Mouse (Mus musculus) Patski (cell line): ENCODE measurements around the gene Ebf4. TPM values are rescaled to one million over a fixed set of nuclear protein-coding genes. Genes with fewer than 3 reads are reported as not detected.
A peak's percentile ranks its signal among the peaks of the same experiment; 100 is the strongest.

ENCODE experiments used
- ATAC-seq: fragments of 100-300 bp; one replicate; pipeline ENCODE4 v1.8.0; 2021
- CTCF ChIA-PET: fragments of 350-600 bp; sonication (Branson Sonifier 250); formaldehyde crosslinking; loops from one replicate; lab custom pipeline; 2022; ENCODE audit warnings: inconsistent platforms; lab: Charles Lee
- POLR2A ChIA-PET: fragments of 350-600 bp; sonication (Branson Sonifier 250); formaldehyde crosslinking; loops from one replicate; lab custom pipeline; 2022; ENCODE audit warnings: antibody characterized with exemption, inconsistent platforms; lab: Charles Lee
- DNase-seq: peaks from one replicate; pipeline ENCODE4 v3.0.0-alpha.2; 2011; ENCODE audit warnings: low read depth, low spot score
- H3K27me3 ChIP-seq: fragments of 371-371 bp; one replicate; pipeline ENCODE4 v1.5.1; 2021
- CTCF ChIP-seq: fragments of 100-300 bp; IDR thresholded peaks from one replicate; pipeline ENCODE4 v1.5.1; 2021
- in situ Hi-C: fragments of 300-500 bp; cut with MboI; formaldehyde crosslinking; loops from 3 replicates; pipeline ENCODE4 v1.11.1; 2018; ENCODE audit warnings: low pct_unique_long_range_greater_than_20kb, mixed read lengths
- polyA plus RNA-seq: library from polyadenylated mRNA; unstranded; gene quantifications from one replicate; pipeline ENCODE4 v1.2.3, GENCODE M21; 2021

Gene Ebf4
- polyA plus RNA-seq, 1 experiment from 2014 or later = 18.9 TPM

DNA sequence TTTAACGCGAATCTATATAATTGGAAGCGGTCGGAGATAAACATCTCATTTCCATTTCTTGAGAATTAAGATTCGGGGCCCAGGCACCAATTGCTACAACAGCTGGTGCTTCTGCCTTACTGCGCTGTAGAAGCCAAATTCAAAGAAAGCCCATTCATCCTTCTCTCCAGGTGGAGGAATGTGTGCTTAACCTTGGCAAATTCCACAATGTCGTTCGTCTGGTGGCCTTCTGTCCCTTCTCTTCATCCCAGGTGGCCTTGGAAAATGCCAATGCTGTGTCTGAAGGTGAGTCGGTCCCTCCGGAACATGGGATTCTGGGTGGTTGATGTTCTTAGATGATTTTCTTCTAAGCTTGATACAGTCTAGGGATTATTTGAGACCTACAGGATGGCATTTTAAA, 20.1 kb upstream of the Ebf4 start:
- ChIA-PET CTCF (no interaction called here), POLR2A (interaction anchor here (0.6 to 1.4 kb wide), 4 partner anchors 10 to 201 kb away, joined by 3 to 11 read pairs (median 6); partner anchors contain the start of gene Idh3b)
- ATAC-seq = no peak
- in situ Hi-C loops = no loop called here
- no peak for DNase-seq
- no peaks in the 10 kb centered on the region for H3K27me3 ChIP-seq
- TF ChIP-seq CTCF = no peak

DNA sequence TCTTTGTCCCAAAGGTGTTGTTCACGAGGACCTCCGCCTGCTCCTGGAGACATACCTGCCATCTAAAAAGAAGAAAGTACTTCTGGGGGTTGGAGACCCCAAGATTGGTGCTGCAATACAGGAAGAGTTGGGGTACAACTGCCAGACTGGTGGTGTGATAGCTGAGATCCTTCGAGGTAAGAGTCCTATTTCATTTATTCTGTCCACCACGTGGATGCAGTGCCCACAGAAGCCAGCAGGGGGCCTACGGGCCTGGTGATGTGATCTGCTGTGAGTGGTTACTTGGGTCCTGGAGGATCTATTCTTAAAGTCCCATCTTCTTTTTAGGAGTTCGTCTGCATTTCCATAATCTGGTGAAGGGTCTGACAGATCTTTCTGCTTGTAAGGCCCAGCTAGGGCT, 19.3 kb upstream of the Ebf4 start:
- H3K27me3 ChIP-seq = no peaks in the 10 kb centered on the region
- in situ Hi-C loops = no loop called here
- peak; percentile 83 for TF ChIP-seq CTCF
- ChIA-PET CTCF (interaction anchor here (1.1 to 1.3 kb wide), 3 partner anchors 13 to 100 kb away, joined by 3 read pairs; no protein-coding TSS in a partner anchor), POLR2A (interaction anchor here (1.1 to 1.4 kb wide), 3 partner anchors 9 to 73 kb away, joined by 3 to 7 read pairs (median 4); partner anchors contain the start of gene Idh3b)
- DNase-seq (no peak), ATAC-seq (no peak)

DNA sequence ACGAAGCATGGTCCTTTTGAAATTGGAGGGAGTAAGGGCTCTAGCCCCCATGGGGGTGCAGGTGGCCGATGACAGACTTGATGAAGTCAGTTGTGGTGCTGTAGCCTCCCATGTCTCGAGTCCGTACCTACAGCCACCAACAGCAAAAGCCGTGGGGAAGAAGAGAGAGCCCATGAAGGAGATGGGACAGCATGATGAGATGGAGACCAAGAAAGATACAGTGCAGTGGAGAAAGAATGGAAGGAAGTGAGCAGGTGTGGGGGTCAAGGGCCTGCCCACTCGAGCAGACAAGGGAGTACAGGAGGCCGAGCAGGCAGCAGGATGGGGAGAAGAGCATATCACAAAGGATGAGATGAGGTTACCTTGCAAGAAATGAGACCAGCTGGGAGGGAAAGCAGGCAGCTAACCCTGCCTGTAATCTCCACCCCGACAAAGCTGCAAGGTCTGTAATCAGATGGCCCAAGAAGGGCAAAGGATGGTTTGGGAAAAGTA, 15.3 kb upstream of the Ebf4 start:
- ATAC-seq (no peak), DNase-seq (no peak)
- in situ Hi-C loops = no loop called here

DNA sequence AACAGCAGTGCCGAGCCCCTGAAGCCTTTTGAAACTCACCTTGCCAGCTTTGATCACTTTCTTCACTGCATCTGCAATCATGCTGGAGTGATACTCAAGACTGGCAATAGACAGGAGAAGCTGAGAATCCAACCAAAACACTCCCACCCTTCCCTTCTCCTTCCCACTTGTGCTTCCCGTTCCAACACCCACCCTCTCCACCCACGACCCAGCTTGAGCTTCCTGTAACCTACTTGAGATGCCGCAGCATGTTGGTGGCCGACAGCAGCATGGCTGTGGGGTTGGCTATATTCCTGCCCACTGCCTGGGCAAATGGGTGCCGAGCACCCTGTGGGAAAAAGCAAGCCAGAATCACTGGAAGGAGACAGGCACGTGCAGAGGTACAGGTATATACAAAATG, 14.7 kb upstream of the Ebf4 start:
- POLR2A ChIA-PET = interaction anchor here (0.8 to 1.7 kb wide), 2 partner anchors 9 to 11 kb away, joined by 3 read pairs; no protein-coding TSS in a partner anchor
- in situ Hi-C loops = no loop called here
- CTCF ChIA-PET = interaction anchor here (1.4 kb wide), 1 partner anchor 11 kb away, joined by 5 read pairs; no protein-coding TSS in a partner anchor
- no peaks in the 10 kb centered on the region for H3K27me3 ChIP-seq
- no peak for ATAC-seq
- DNase-seq = no peak
- TF ChIP-seq CTCF = no peak

More for the DNA sequence above, 15.3 kb upstream of the Ebf4 start:
- no peak for TF ChIP-seq CTCF
- ChIA-PET CTCF (interaction anchor here (1.4 kb wide), 1 partner anchor 11 kb away, joined by 5 read pairs; no protein-coding TSS in a partner anchor), POLR2A (interaction anchor here (0.8 to 1.7 kb wide), 2 partner anchors 10 to 11 kb away, joined by 3 read pairs; no protein-coding TSS in a partner anchor)
- H3K27me3 ChIP-seq = no peaks in the 10 kb centered on the region

DNA sequence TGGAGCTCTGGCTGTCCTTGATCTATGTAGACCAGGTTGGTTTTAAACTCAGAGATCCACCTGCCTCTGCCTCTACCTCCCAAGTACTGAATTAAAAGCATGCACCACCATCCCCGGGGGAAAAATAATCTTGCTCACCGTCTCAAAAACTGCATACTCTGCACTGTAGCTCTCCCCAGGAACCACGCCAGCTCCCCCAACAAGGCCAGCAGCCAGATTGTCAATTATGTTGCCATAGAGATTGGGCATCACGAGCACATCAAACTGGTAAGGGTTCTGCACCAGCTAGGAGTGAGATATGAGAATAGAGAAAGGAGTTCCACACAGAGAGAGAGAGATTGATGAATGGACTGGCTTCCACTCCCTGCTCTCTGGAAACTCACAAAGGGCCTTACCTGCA, 14.2 kb upstream of the Ebf4 start:
- ATAC-seq (no peak), DNase-seq (no peak)
- CTCF ChIA-PET = interaction anchor here (2.4 kb wide), 1 partner anchor 10 kb away, joined by 5 read pairs; no protein-coding TSS in a partner anchor
- TF ChIP-seq CTCF = no peak
- no peaks in the 10 kb centered on the region for H3K27me3 ChIP-seq
- POLR2A ChIA-PET = no interaction called here
- in situ Hi-C loops = no loop called here

DNA sequence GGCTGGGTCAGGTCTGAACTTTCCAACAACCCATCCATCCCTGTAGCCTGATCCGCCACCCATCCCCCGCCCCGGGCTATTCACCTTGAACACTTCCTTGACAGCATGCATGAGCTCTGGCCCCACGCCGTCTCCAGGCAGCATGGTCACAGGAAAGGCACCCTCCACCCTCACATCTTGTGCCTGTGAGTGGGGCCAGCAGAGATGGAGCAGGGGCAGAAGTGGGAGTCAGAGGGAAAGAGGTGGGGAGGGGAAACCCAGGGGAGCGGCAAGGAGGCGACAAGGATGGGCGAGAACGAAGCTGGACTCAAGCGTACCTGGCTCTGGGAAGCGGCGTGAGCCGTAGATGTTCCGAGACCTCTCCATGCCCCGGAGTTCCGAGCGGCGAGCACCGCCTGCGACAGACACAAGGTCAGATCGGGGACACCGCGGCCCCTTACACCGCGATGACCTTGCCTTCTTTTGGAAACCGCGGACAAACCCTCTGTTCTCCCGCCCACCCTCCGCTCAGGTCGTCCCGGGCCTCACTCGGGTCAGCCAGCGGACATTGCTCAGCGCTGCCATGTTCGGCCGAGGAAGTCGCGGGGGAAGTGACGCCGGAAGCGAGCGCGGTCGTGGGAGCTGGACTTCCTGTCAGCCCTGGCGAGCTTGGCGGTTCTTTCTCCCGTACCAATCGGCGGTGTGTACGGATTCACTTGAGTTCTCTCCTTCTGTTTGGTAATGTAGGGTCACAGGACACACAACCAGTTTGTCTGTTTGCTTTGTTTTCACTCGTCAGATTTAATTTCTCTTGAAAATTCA, 10.9 kb upstream of the Ebf4 start, which contains the start of gene Idh3b:
Gene Idh3b, minus strand, starts transcription at position 694 of the 801 bp plus-strand sequence.
- H3K27me3 ChIP-seq = no peaks in the 10 kb centered on the region
- in situ Hi-C loops = no loop called here
- no peak for TF ChIP-seq CTCF
- ChIA-PET CTCF (no interaction called here), POLR2A (interaction anchor here (0.6 to 1.8 kb wide), 4 partner anchors 9 to 483 kb away, joined by 3 to 7 read pairs (median 3); partner anchors contain the start of gene Nop56)
- ATAC-seq (peak; percentile 80), DNase-seq (no peak)

DNA sequence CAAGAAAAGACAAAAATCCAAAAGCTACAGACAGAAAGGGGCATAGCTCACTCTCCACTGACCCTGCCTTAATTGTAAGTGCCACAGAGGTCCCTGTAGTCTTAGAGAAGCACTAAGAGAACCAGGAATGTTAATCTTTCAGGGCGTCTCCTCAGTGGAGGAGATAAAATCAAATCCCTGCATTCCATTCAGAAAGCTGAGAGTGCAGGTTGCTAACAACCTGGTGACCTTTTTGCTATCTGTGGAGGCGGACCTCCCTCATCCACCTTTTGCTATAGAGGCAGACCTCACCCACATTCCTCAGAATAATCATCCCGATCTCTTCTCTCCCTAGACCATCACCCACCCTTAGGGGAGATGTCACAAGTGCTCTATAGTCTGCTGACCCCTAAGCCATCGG, 5.9 kb upstream of the Ebf4 start:
- DNase-seq (no peak), ATAC-seq (no peak)
- in situ Hi-C loops = no loop called here
- ChIA-PET POLR2A (interaction anchor here (1.1 to 1.5 kb wide), 2 partner anchors 10 to 110 kb away, joined by 3 read pairs; partner anchors contain the start of gene Snrpb), CTCF (interaction anchor here (0.7 to 1.3 kb wide), 2 partner anchors 13 to 123 kb away, joined by 3 read pairs; no protein-coding TSS in a partner anchor)
- no peaks in the 10 kb centered on the region for H3K27me3 ChIP-seq
- no peak for TF ChIP-seq CTCF

DNA sequence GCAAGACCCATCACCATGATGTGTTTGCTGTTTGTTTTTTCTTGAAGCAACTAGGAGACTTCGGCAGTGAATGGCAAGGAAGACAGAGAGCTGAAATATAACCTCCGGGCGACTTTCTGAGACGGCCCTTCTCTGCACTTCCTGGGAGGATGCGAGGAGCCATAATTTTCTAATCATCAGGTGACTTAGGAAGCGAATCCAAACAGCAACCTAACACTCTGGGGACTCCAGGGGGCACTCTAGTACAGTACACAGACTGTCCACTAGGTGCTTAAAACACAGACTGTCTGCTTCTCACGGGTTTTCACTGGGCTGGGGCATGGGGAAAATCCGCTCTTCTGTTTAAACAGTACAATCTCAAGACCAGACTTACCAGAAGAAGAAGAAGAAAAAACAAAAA, 3.5 kb upstream of the Ebf4 start:
- no peaks in the 10 kb centered on the region for H3K27me3 ChIP-seq
- POLR2A ChIA-PET = interaction anchor here (1.0 kb wide), 1 partner anchor 11 kb away, joined by 3 read pairs; no protein-coding TSS in a partner anchor
- in situ Hi-C loops = loop anchor here (5.0 kb wide), 1 partner anchor 116 kb away; the partner anchor contains the start of genes 1700020A23Rik, Gm28372 and Tmem239
- ATAC-seq (peak; percentile 72), DNase-seq (no peak)
- CTCF ChIA-PET = interaction anchor here (0.6 to 1.9 kb wide), 12 partner anchors 10 to 144 kb away, joined by 3 to 7 read pairs (median 3); no protein-coding TSS in a partner anchor
- TF ChIP-seq CTCF = peak; percentile 90

DNA sequence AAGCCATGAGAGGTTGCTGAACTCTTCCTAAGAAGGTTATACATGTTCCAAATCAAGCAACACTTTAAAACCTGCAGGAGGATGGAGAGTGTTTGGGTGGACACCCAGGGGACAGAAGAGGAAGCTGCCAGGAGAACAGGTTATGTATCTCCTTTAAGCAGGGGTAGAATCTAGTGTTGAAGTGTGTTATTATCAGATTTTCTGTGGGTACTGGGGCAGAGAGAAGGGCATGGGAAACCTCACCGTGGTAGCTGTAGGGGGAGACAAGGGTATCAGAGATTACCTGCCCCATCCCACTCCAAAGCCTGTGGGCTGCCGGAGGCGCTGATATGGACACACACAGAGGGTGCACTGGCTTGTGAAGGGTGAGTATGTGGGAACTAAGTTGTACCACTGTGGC, 2.0 kb upstream of the Ebf4 start:
- ChIA-PET POLR2A (no interaction called here), CTCF (no interaction called here)
- ATAC-seq = no peak
- no peak for TF ChIP-seq CTCF
- DNase-seq = no peak
- H3K27me3 ChIP-seq = no peaks in the 10 kb centered on the region
- in situ Hi-C loops = loop anchor here (5.0 kb wide), 1 partner anchor 114 kb away; the partner anchor contains the start of genes 1700020A23Rik, Gm28372 and Tmem239

DNA sequence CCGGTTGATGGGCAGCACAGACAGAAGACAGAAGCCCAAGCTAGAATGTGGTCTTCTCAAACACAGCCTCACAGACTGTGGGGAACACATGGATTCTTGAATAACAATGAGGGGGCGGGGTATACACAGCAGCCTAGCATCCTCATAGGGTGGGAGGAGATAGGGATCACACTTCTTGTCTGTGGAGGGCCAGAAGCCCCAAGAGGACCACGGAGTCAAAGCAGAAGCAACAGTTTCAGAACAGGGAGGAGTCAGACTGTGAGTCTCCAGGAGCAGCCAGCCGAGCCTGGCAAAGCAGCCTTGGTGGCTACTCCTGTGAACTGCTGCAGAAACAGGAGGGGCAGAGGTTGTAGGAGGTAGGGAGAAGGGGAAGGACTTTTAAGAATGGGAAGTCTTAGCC, 1.5 kb upstream of the Ebf4 start:
- CTCF ChIA-PET = interaction anchor here (1.0 kb wide), 1 partner anchor 118 kb away, joined by 4 read pairs; no protein-coding TSS in a partner anchor
- no peak for TF ChIP-seq CTCF
- DNase-seq (no peak), ATAC-seq (no peak)
- in situ Hi-C loops = loop anchor here (5.0 kb wide), 1 partner anchor 114 kb away; the partner anchor contains the start of genes 1700020A23Rik, Gm28372 and Tmem239
- no peaks in the 10 kb centered on the region for H3K27me3 ChIP-seq
- POLR2A ChIA-PET = no interaction called here
